Mouse (Mus musculus): Measurements from ENCODE around the gene Prrt1. TPM values are rescaled to one million over a fixed set of nuclear protein-coding genes. Genes with fewer than 3 reads are reported as not detected.

The Prrt1 gene
- polyA plus RNA-seq, 1 experiment from 2014 or later, result 0.17 TPM

- H3K27ac ChIP-seq (replicated peaks; ENCODE audit: low read depth, low read length), result no peak overlapping the region
- ATAC-seq (ENCODE audit: insufficient number of reproducible peaks, low FRiP score, low TSS enrichment, low read depth), result no peak
- no peak overlapping the region for H3K4me3 ChIP-seq (ENCODE audit: low read depth, low read length)
- peaks cover 2% of the 10 kb centered on the region; the same call in 1 of the 2 replicates for H3K4me1 ChIP-seq (ENCODE audit: control insufficient read depth, insufficient read depth, low read length)
- peaks cover 16% of the 10 kb centered on the region for H3K27me3 ChIP-seq (ENCODE audit: control insufficient read depth, insufficient read depth, low read length)
- no peak overlapping the region for H3K9ac ChIP-seq (ENCODE audit: low read length)
- H3K36me3 ChIP-seq (ENCODE audit: control insufficient read depth, insufficient read depth, low read length), result peaks cover 4% of the 10 kb centered on the region; the same call in 1 of the 2 replicates
- H3K9me3 ChIP-seq (ENCODE audit: control insufficient read depth, low read length), result no peaks in the 10 kb centered on the region
- 78% methylated on average over 3 of the region's 3 CpGs for WGBS
- H3K4me2 ChIP-seq (ENCODE audit: low read depth, severe bottlenecking), result no peak overlapping the region
- no peak for DNase-seq (ENCODE audit: low spot score)
Observed at GRCm38 (mm10) chr17:34658591-34658990, 29.3 kb downstream of the Prrt1 start.

- no peaks in the 10 kb centered on the region for H3K9me3 ChIP-seq (ENCODE audit: control insufficient read depth, low read length)
- no peak overlapping the region for H3K27ac ChIP-seq (replicated peaks; ENCODE audit: low read depth, low read length)
- peaks cover 3% of the 10 kb centered on the region; the same call in 1 of the 2 replicates for H3K36me3 ChIP-seq (ENCODE audit: control insufficient read depth, insufficient read depth, low read length)
- no peak overlapping the region for H3K4me3 ChIP-seq (ENCODE audit: low read depth, low read length)
- H3K4me2 ChIP-seq (ENCODE audit: low read depth, severe bottlenecking), result no peak overlapping the region; the same call in 1 of the 2 replicates
- ATAC-seq (ENCODE audit: insufficient number of reproducible peaks, low FRiP score, low TSS enrichment, low read depth), result no peak
- H3K4me1 ChIP-seq (ENCODE audit: control insufficient read depth, insufficient read depth, low read length), result peaks cover 2% of the 10 kb centered on the region; the same call in 1 of the 2 replicates
- no peak overlapping the region for H3K9ac ChIP-seq (ENCODE audit: low read length)
- DNase-seq (ENCODE audit: low spot score), result no peak
- peaks cover 16% of the 10 kb centered on the region for H3K27me3 ChIP-seq (ENCODE audit: control insufficient read depth, insufficient read depth, low read length)
- 67% methylated on average over 12 of the region's 12 CpGs for WGBS
Observed at GRCm38 (mm10) chr17:34659181-34659896, 30.0 kb downstream of the Prrt1 start.

GRCm38 (mm10) chr17:34659897-34660214 lies 30.5 kb downstream of the Prrt1 start:
- H3K4me2 ChIP-seq (ENCODE audit: low read depth, severe bottlenecking), result no peak overlapping the region; the same call in 1 of the 2 replicates
- ATAC-seq (ENCODE audit: insufficient number of reproducible peaks, low FRiP score, low TSS enrichment, low read depth) (no peak), DNase-seq (ENCODE audit: low spot score) (no peak)
- peaks cover 3% of the 10 kb centered on the region; the same call in 1 of the 2 replicates for H3K36me3 ChIP-seq (ENCODE audit: control insufficient read depth, insufficient read depth, low read length)
- H3K9me3 ChIP-seq (ENCODE audit: control insufficient read depth, low read length), result no peaks in the 10 kb centered on the region
- H3K27me3 ChIP-seq (ENCODE audit: control insufficient read depth, insufficient read depth, low read length), result peaks cover 16% of the 10 kb centered on the region
- H3K27ac ChIP-seq (replicated peaks; ENCODE audit: low read depth, low read length), result no peak overlapping the region
- no peak overlapping the region for H3K4me3 ChIP-seq (ENCODE audit: low read depth, low read length)
- WGBS, result 60% methylated on average over 3 of the region's 3 CpGs
- H3K9ac ChIP-seq (ENCODE audit: low read length), result no peak overlapping the region
- peaks cover 2% of the 10 kb centered on the region; the same call in 1 of the 2 replicates for H3K4me1 ChIP-seq (ENCODE audit: control insufficient read depth, insufficient read depth, low read length)

- Histone ChIP-seq H3K9ac (ENCODE audit: low read length) (no peak overlapping the region), H3K27ac (replicated peaks; ENCODE audit: low read depth, low read length) (no peak overlapping the region), H3K9me3 (ENCODE audit: control insufficient read depth, low read length) (no peaks in the 10 kb centered on the region), H3K27me3 (ENCODE audit: control insufficient read depth, insufficient read depth, low read length) (peaks cover 16% of the 10 kb centered on the region), H3K4me2 (ENCODE audit: low read depth, severe bottlenecking) (no peak overlapping the region), H3K36me3 (ENCODE audit: control insufficient read depth, insufficient read depth, low read length) (no peaks in the 10 kb centered on the region), H3K4me3 (ENCODE audit: low read depth, low read length) (no peak overlapping the region), H3K4me1 (ENCODE audit: control insufficient read depth, insufficient read depth, low read length) (peaks cover 2% of the 10 kb centered on the region; the same call in 1 of the 2 replicates)
- DNase-seq (ENCODE audit: low spot score) (no peak), ATAC-seq (ENCODE audit: insufficient number of reproducible peaks, low FRiP score, low TSS enrichment, low read depth) (no peak)
- WGBS, result 31% methylated on average over 11 of the region's 11 CpGs
Observed at GRCm38 (mm10) chr17:34660259-34660820, 31.0 kb downstream of the Prrt1 start.

- no peak for DNase-seq (ENCODE audit: low spot score)
- Histone ChIP-seq H3K9me3 (ENCODE audit: control insufficient read depth, low read length) (no peaks in the 10 kb centered on the region), H3K9ac (ENCODE audit: low read length) (no peak overlapping the region), H3K27ac (replicated peaks; ENCODE audit: low read depth, low read length) (no peak overlapping the region), H3K4me2 (ENCODE audit: low read depth, severe bottlenecking) (0 out of 2 replicates have a peak overlapping the region, but pooled peaks have one; percentile 3), H3K27me3 (ENCODE audit: control insufficient read depth, insufficient read depth, low read length) (peaks cover 16% of the 10 kb centered on the region), H3K36me3 (ENCODE audit: control insufficient read depth, insufficient read depth, low read length) (no peaks in the 10 kb centered on the region), H3K4me3 (ENCODE audit: low read depth, low read length) (no peak overlapping the region), H3K4me1 (ENCODE audit: control insufficient read depth, insufficient read depth, low read length) (peaks cover under 1% of the 10 kb centered on the region; the same call in 1 of the 2 replicates)
- ATAC-seq (ENCODE audit: insufficient number of reproducible peaks, low FRiP score, low TSS enrichment, low read depth), result no peak
- WGBS, result 6% methylated on average over 19 of the region's 19 CpGs
Observed at GRCm38 (mm10) chr17:34661121-34661591, 31.8 kb downstream of the Prrt1 start.

GRCm38 (mm10) chr17:34662468-34662867 lies 33.1 kb downstream of the Prrt1 start:
- H3K4me3 ChIP-seq (ENCODE audit: low read depth, low read length), result no peak overlapping the region
- no peak overlapping the region for H3K27ac ChIP-seq (replicated peaks; ENCODE audit: low read depth, low read length)
- H3K9me3 ChIP-seq (ENCODE audit: control insufficient read depth, low read length), result no peaks in the 10 kb centered on the region
- H3K4me2 ChIP-seq (ENCODE audit: low read depth, severe bottlenecking), result no peak overlapping the region
- no peaks in the 10 kb centered on the region; the same call in 1 of the 2 replicates for H3K4me1 ChIP-seq (ENCODE audit: control insufficient read depth, insufficient read depth, low read length)
- no peak overlapping the region for H3K9ac ChIP-seq (ENCODE audit: low read length)
- peaks cover 16% of the 10 kb centered on the region for H3K27me3 ChIP-seq (ENCODE audit: control insufficient read depth, insufficient read depth, low read length)
- H3K36me3 ChIP-seq (ENCODE audit: control insufficient read depth, insufficient read depth, low read length), result no peaks in the 10 kb centered on the region
- no peak for DNase-seq (ENCODE audit: low spot score)
- ATAC-seq (ENCODE audit: insufficient number of reproducible peaks, low FRiP score, low TSS enrichment, low read depth), result no peak
- WGBS, result 77% methylated on average over 1 of the region's 1 CpGs

GRCm38 (mm10) chr17:34662978-34663377 lies 33.6 kb downstream of the Prrt1 start:
- no peak overlapping the region for H3K4me3 ChIP-seq (ENCODE audit: low read depth, low read length)
- H3K36me3 ChIP-seq (ENCODE audit: control insufficient read depth, insufficient read depth, low read length), result no peaks in the 10 kb centered on the region
- ATAC-seq (ENCODE audit: insufficient number of reproducible peaks, low FRiP score, low TSS enrichment, low read depth), result no peak
- H3K27ac ChIP-seq (replicated peaks; ENCODE audit: low read depth, low read length), result no peak overlapping the region
- WGBS, result 84% methylated on average over 8 of the region's 8 CpGs
- H3K27me3 ChIP-seq (ENCODE audit: control insufficient read depth, insufficient read depth, low read length), result peaks cover 16% of the 10 kb centered on the region
- DNase-seq (ENCODE audit: low spot score), result no peak
- H3K4me1 ChIP-seq (ENCODE audit: control insufficient read depth, insufficient read depth, low read length), result no peaks in the 10 kb centered on the region; the same call in 1 of the 2 replicates
- no peaks in the 10 kb centered on the region for H3K9me3 ChIP-seq (ENCODE audit: control insufficient read depth, low read length)
- H3K4me2 ChIP-seq (ENCODE audit: low read depth, severe bottlenecking), result no peak overlapping the region
- H3K9ac ChIP-seq (ENCODE audit: low read length), result no peak overlapping the region

GRCm38 (mm10) chr17:34663558-34663957 lies 34.2 kb downstream of the Prrt1 start:
- no peak for DNase-seq (ENCODE audit: low spot score)
- no peak overlapping the region for H3K9ac ChIP-seq (ENCODE audit: low read length)
- WGBS, result 43% methylated on average over 1 of the region's 1 CpGs
- no peak overlapping the region for H3K4me3 ChIP-seq (ENCODE audit: low read depth, low read length)
- no peaks in the 10 kb centered on the region for H3K36me3 ChIP-seq (ENCODE audit: control insufficient read depth, insufficient read depth, low read length)
- ATAC-seq (ENCODE audit: insufficient number of reproducible peaks, low FRiP score, low TSS enrichment, low read depth), result no peak
- no peaks in the 10 kb centered on the region; the same call in 1 of the 2 replicates for H3K4me1 ChIP-seq (ENCODE audit: control insufficient read depth, insufficient read depth, low read length)
- H3K27me3 ChIP-seq (ENCODE audit: control insufficient read depth, insufficient read depth, low read length), result peaks cover 16% of the 10 kb centered on the region
- H3K9me3 ChIP-seq (ENCODE audit: control insufficient read depth, low read length), result no peaks in the 10 kb centered on the region
- no peak overlapping the region for H3K27ac ChIP-seq (replicated peaks; ENCODE audit: low read depth, low read length)
- H3K4me2 ChIP-seq (ENCODE audit: low read depth, severe bottlenecking), result no peak overlapping the region
